Mouse (Mus musculus): Measurements from ENCODE around the gene Mical2.

Mical2 gene

GRCm38 (mm10) chr7:112275093-112275492 is 49.4 kb downstream of the Mical2 start:
- DNase-seq (ENCODE audit: low read depth, low spot score), result no peak

DNA sequence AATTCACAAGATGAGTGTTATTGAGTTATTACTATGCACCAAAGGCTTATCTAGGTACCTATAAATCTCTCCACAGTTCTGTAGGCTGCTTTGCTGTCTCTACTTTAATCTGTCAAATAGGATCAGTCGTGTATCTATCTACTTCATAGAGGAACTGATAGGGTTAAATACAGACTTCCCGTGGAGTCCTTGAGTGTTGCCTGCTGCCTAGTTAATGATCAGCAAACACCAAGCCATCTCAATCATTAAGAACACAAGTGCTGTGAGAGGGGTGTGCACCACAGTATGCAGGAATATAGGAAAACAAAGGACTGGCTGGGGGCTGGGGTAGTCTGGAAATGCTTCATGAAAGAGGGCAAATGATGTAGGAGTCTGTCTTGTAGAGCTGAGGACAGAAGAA is 50.2 kb downstream of the Mical2 start:
- no peak for DNase-seq (ENCODE audit: low read depth, low spot score)

GRCm38 (mm10) chr7:112276823-112277222 is 51.2 kb downstream of the Mical2 start:
- DNase-seq (ENCODE audit: low read depth, low spot score), result no peak

DNA sequence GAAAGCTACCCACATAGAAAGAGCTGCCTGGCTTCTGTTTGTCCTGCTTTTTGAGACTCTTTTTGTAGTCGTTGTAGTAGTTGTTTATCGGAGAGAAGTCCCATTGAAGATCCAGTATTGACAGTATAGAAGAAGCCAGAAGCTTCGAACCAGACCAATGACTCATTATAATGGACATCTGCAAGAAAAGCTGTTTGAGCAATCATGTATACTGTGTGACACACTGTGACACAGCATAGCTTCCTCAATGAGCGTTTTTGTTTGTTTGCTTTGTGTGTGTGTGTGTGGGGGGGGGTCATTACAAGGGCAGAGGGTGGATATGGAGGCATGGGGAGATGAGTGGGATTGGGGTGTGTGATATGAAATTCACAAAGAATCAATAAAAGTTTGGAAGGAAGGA is 53.0 kb downstream of the Mical2 start:
- DNase-seq (ENCODE audit: low read depth, low spot score), result no peak

DNA sequence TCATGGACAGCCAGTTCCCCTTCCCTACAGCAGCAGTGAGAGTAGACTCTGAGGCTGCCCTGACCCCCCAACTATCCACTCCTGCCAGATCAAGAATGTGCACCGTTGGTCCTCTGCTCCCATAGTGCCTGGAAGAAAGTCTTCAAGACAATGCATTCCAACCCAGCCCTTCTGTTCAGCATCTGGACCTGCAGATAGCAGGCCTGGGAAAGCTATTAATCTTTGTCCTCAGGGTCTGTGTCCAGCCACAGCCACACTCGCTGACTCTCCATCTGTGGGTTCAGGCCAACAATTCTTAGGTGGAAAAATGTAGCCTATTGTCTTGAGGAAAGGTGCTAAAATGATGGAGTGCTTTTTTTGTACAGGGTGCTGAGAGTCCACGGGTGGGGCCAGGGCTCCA is 54.8 kb downstream of the Mical2 start:
- DNase-seq (ENCODE audit: low read depth, low spot score), result no peak

GRCm38 (mm10) chr7:112283606-112284310 is 58.1 kb downstream of the Mical2 start:
- peak; percentile 77 for DNase-seq (ENCODE audit: low read depth, low spot score)

GRCm38 (mm10) chr7:112285573-112285972 is 59.9 kb downstream of the Mical2 start:
- no peak for DNase-seq (ENCODE audit: low read depth, low spot score)

DNA sequence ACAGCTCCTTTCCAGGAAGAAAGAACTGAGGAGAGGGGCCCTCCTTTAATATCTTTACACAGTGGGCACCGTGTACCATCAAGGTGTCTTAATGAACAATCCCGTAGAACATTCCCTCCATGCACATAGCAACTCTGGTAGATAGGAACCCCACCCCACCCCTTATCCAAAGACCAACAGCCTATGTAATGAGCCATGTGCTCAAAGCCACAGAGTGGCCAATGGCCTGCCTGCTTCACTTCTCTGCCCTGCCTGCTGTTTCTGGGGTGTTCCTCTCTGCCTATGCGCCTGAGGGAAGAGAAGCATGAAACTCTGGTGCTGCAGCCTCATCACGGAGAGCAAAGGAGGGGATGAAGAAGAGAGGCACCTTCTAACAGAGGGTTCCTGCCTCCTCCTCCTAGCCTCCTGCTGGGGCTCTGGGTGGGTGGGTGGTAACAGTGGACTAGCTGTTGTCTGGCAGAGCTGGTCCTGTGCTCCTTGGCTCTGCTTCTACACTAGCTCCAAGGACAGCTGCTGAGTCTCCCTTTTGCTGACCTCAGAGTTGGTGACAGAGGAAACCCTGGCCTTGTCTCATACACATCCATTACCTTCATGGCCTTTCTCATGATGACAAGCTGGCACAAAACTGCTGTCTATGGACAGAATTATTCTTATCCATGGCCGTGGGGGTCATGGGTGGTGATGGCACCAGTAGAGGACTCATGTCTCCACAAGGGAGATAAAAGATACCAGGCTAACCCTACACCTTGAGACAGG is 62.9 kb downstream of the Mical2 start:
- DNase-seq (ENCODE audit: low read depth, low spot score), result no peak

DNA sequence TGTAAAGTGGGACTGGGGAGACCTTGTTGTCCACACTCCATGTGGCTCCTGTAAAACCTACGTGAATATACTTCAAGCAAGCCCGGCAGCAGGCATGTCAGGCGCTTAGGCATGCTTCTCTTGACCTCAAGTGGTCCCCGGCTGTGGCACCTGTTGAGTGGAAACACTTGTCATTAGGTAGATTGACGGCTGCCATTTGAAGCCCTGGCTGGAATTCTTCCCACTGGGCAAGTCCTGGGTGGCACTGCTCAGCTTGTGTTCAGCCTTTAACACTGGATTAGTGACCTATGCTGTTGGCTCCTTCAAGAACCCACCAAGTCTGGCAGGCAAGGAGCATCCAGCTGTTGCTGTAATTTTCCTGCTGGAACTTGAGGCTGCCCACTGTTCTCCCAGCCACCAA is 63.9 kb downstream of the Mical2 start:
- DNase-seq (ENCODE audit: low read depth, low spot score), result no peak

- no peak for DNase-seq (ENCODE audit: low read depth, low spot score)
These were observed 64.3 kb downstream of the Mical2 start for GRCm38 (mm10) chr7:112289990-112290389.

DNA sequence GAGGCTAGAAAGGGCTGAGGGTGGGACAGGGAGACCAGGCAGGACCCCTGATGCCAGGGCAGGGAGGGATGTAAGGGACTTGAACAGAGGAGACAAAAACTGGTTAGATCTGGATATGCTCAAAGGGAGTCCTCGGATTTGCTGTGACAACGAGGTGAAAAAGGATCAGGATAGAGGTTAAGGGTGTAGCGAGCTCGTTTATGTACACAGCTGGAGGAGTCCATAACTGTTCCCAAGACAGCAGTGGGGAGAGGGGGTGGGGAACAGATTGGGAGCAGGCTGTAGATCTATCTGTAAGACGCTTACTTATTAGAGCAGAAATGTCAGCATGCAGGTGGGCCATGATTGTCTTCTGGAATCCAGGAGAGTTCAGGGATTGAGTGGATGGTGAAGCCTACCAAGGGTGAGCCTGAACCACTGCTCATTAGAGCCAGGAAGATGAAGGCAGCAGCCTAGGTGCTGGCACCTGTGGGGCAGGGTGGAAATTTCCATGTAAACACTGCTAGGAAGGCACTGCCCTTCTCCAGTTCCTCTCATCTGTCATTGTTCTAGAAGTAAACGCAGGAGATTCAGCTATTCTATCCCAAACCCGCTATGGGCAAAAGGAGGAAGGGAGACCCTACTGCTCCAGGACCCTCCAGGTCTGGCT is 67.9 kb downstream of the Mical2 start:
- DNase-seq (ENCODE audit: low read depth, low spot score), result no peak

GRCm38 (mm10) chr7:112295426-112296221 is 70.0 kb downstream of the Mical2 start:
- no peak for DNase-seq (ENCODE audit: low read depth, low spot score)

DNA sequence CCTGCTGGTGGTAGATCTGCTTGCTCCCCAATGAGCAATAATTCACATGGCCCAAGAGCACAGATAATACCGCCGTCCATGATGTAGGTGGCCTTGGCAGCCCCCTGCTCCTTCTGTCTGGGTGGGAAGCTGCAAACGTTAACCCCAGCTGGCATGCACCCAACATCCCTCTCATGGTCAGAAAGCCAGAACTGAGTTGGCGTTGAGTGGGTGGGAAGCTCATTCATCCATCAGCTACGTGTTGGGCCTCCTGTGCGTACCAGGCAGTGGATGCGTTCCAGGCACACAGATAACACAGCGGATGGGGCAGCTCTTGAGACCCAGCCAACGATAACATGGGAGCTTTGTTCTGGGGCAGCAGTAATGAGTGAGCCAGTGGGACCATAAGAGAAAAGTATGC is 72.4 kb downstream of the Mical2 start:
- DNase-seq (ENCODE audit: low read depth, low spot score), result no peak

DNA sequence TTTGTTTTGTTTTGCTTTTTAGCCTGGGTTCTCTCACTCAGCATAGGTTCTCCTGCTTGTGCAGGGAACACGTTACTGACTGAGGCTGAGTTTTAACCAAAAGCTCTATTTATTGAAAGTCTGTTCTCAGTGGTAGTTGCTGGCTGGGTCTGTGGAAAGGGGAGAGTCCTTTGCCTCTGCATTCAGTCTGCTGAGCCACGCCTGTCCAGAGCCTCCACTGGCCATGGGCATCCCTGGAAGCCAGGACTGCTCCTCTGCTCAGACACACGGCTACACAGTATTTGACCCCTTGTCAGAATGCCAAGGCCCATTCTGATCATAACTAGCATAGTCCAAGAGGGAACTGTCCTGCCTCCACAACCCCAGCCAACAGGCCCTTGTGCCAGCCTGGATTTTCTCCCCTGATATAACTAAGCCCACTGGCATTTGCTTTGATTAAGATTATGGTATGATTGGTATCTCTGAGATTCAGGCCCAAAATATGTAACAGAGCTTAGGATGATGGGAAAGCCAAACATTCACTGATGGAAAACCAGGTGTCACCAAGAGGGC is 73.3 kb downstream of the Mical2 start:
- no peak for DNase-seq (ENCODE audit: low read depth, low spot score)

DNA sequence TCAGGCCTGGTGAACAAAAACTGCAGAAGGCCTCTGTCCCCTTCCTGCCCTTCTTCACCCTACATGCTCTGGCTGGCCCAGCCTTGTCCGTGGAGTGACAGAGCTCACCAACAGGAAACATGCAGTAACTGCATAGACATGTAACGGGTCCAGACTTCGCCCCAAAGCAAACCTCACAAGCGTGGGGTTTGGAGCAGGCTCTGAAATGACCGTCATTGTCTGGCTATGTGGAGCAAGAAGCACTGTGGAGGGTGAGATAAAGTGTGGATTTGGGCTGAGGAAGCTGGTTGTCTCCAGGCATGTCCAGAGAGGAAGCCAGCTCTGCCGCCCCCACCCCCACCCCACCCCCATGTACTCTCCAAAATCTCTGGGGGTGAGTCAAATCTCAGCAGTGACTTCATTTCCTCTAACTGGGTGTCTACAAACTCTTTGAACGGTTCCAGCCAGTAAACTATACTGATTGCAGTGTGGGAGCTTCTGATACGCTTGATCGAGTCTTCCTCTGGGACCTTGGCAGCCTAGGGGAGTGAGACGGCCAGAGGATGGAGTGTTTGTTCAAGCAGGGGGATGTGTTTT is 74.0 kb downstream of the Mical2 start:
- no peak for DNase-seq (ENCODE audit: low read depth, low spot score)

DNA sequence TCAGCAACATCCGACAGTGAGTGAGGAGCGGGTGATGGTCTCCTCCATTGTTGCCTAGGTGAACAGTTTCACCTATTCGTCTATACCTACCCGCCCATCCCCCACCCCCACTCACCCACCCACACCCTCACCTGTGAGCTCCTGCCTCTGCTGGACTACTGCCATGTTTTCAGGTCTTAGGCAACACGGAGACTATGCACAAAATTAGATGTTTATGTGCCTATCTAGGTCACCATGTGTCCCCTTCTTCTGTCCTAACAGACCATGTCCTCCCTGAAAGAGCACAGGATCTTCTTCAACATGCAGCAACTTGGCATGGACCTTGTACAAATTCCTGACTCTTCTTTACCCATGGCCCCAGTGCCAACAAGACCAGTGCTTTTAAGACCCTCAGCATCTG is 74.5 kb downstream of the Mical2 start:
- DNase-seq (ENCODE audit: low read depth, low spot score), result no peak

GRCm38 (mm10) chr7:112301052-112301451 is 75.4 kb downstream of the Mical2 start:
- DNase-seq (ENCODE audit: low read depth, low spot score), result no peak

DNA sequence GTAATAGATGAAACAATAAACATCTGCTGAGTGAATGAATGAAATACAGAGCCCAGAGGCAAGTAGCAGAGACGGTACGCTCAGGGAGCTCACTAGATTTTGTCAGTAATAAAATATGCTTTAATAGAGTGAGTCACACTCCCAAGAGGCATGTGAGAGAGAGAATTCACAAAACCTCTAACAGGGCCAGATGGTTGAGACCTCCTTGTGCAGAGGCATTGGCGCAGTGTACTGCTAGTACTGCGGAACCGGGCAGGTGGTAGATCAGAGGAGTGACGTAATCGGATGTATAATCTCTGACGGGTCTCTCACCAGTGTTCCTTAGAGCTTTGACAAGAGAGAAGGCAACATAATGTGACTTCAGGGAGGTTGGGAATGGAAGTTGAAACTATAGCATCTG is 78.7 kb downstream of the Mical2 start:
- peak; percentile 33 for DNase-seq (ENCODE audit: low read depth, low spot score)

DNA sequence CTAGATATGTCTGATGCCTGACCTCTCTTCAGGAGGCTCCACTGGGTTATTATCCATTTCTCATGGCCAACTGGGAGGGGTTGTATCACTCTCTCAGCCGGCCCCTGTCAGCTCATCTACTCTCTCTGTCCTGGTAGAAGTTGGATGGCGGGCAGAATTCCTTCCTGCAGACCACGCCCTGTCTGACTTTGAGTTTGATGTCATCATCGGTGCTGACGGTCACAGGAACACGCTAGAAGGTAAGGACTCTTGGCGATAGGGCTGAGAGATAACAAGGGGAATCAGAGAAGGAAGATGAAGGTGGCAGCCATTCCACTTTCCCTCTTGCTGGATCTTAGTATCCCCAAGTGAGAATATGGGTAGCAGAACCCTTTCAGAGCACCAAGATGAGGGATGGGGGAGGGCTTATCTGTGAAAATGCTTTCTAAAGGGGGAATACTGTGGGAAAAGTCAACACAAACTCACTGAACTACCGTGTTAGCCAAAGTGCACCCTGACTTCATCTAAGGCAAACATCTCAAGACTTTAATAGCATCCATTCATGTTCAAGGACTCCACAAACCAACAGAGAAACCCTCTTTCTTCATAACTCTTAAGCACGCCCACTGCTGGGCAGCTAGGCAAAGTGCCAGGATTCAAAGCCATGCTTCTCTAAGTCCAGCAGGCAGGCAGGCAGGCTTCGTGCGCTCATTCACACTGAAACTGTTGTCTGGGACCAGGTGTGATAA is 83.8 kb downstream of the Mical2 start:
- no peak for DNase-seq (ENCODE audit: low read depth, low spot score)

DNA sequence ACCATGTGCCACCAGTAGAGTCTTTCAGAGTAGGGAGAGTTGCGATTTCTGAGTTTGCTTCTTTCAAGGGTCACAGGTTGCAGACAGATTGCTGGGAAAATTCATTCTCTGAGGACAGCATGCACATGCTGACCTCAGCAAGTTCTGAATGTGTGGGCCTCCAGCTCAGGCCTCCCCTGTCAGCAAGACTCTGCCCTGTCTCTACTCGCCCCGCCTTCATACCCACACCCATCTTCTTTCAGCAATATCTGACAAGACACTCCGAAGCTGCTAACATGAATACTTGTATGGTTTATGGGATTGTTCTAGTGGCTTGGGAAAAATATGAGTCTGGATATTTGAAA is 84.3 kb downstream of the Mical2 start:
- DNase-seq (ENCODE audit: low read depth, low spot score), result no peak

DNA sequence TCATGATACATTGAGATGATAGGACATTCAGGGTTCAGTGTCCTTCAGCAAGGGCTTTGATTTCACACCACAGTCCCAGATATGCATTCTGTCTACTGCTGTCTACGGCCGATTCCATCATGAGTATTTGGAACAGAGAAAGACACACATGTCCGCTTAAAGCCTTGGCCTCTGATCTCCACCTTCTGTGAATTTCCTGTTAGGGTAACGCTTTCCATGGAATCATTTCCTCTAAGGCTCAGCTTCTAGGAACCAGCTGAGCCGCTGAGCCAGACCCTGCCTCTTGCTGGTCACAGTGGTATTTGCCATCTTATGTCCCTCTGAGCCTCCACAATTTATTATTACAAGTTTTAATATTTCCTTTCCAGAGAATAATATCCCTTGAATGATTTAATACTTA is 87.6 kb downstream of the Mical2 start:
- no peak for DNase-seq (ENCODE audit: low read depth, low spot score)
